Mouse (Mus musculus) CH12.LX (cell line): ENCODE data around the gene Zfp62.

ENCODE experiments used
- CTCF ChIP-seq, 2 experiments: IDR thresholded peaks in 1 of 2; conservative IDR thresholded peaks in 1 of 2; 2 replicates each; pipeline ENCODE4 v1.5.1; 2011 to 2012; ENCODE audit warnings: low read depth in 2 of 2, low read length in 2 of 2, improper control_type of control experiment in 1 of 2, inconsistent platforms in 1 of 2, mild to moderate bottlenecking in 1 of 2, moderate library complexity in 1 of 2
- MAX ChIP-seq: IDR thresholded peaks from 2 replicates; pipeline ENCODE4 v1.6.1; 2011; ENCODE audit warnings: low read length, improper control_type of control experiment
- SIN3A ChIP-seq: IDR thresholded peaks from 2 replicates; pipeline ENCODE4 v1.6.1; 2012; ENCODE audit warnings: low read length, improper control_type of control experiment, inconsistent platforms
- ZNF384 ChIP-seq: IDR thresholded peaks from 2 replicates; pipeline ENCODE4 v1.6.1; 2012; ENCODE audit warnings: low read depth, low read length, improper control_type of control experiment, inconsistent platforms

DNA sequence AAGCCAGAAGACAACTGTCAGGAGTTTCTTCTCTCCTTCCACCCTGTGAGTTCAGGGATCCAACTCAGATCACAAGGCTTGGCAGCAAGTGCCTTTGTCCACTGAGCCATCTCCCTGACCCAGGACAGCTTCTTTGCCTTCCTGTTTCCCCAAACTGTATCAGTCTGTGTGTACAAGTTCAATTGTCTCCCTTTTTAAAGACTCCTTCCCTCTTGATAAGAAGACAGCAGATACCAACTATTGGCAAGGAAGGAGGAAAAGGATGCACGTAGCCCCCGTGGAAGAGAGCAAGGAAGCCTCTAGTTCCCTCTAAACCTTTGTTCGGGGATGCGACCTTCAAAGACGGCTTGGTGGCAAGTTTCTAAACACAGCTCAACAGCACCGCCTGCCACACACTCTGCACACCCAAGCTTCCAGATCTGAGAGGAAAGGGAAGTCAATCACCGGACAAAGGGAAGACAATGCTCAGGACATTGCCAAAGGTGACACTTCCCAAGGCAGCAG, 7.2 kb upstream of the Zfp62 start:
- TF ChIP-seq CTCF (conservative IDR thresholded peaks at IDR 0.05 in 1 of 2, IDR thresholded peaks at IDR 0.05 in 1 of 2; ENCODE audit: low read depth in 2 of 2, low read length in 2 of 2) (0 out of 4 replicates have a peak, but pooled peaks of 1 of the 2 experiments have one; percentile 12), SIN3A (no peak), MAX (no peak), ZNF384 (no peak)
